Mouse (Mus musculus) olfactory bulb, adult 2 months (tissue): ENCODE results near the gene Ube3b. TPM values are rescaled to one million over a fixed set of nuclear protein-coding genes. Genes with fewer than 3 reads are reported as not detected.

ENCODE experiments used
- H3K27ac ChIP-seq: fragments of 200-500 bp; 2 replicates; pipeline ENCODE4 v1.5.1; 2012; ENCODE audit warnings: low read depth, low read length; ENCODE audit not compliant: insufficient read depth
- H3K4me1 ChIP-seq: fragments of 200-500 bp; 2 replicates; pipeline ENCODE4 v1.6.1; 2012; ENCODE audit warnings: low read length; ENCODE audit not compliant: control insufficient read depth, insufficient read depth
- H3K4me3 ChIP-seq: fragments of 200-500 bp; 2 replicates; pipeline ENCODE4 v1.5.1; 2012; ENCODE audit warnings: mild to moderate bottlenecking, low read depth, low read length, moderate library complexity; ENCODE audit not compliant: insufficient read depth
- CTCF ChIP-seq: fragments of 200-500 bp; IDR thresholded peaks from 2 replicates; pipeline ENCODE4 v1.5.1; 2012; ENCODE audit warnings: low read depth, mild to moderate bottlenecking, low read length, moderate library complexity; ENCODE audit not compliant: insufficient read depth
- POLR2A ChIP-seq: fragments of 200-500 bp; IDR thresholded peaks from 2 replicates; pipeline ENCODE4 v1.6.1; 2012; ENCODE audit warnings: mild to moderate bottlenecking, low read depth, low read length, moderate library complexity; ENCODE audit not compliant: insufficient read depth
- WGBS: fragments of 180-500 bp; shearing (Covaris S2); methylation state at CpG from one replicate; pipeline ENCODE4 v1.1.7; 2018; 5-methylcytosine and 5-hydroxymethylcytosine counted together
- polyA plus RNA-seq: library from polyadenylated mRNA; stranded (reverse); fragments of >200 nt; gene quantifications from 2 replicates; pipeline ENCODE4 v1.2.4, GENCODE M21; 2012; ENCODE audit warnings: low replicate concordance; ENCODE audit not compliant: missing spikeins, insufficient read depth, insufficient read length

Ube3b gene
- polyA plus RNA-seq, 1 experiment = 59.2 TPM

GRCm38 (mm10) chr5:114461238-114461637 is 80.8 kb downstream of the Ube3b start:
- peaks cover 24% of the 10 kb centered on the region for H3K4me1 ChIP-seq
- TF ChIP-seq POLR2A (no peak), CTCF (peak; percentile 90)
- no peak overlapping the region for H3K4me3 ChIP-seq
- WGBS = 9% methylated on average over 7 of the region's 7 CpGs
- no peak overlapping the region for H3K27ac ChIP-seq

GRCm38 (mm10) chr5:114462067-114463040 is 81.9 kb downstream of the Ube3b start:
- TF ChIP-seq CTCF = no peak
- TF ChIP-seq POLR2A = no peak
- H3K4me1 ChIP-seq = peaks cover 29% of the 10 kb centered on the region
- no peak overlapping the region for H3K4me3 ChIP-seq
- WGBS = 84% methylated on average over 24 of the region's 24 CpGs
- H3K27ac ChIP-seq = no peak overlapping the region

- Histone ChIP-seq H3K4me3 (no peak overlapping the region), H3K4me1 (peaks cover 36% of the 10 kb centered on the region), H3K27ac (no peak overlapping the region)
- WGBS = 84% methylated on average over 2 of the region's 2 CpGs
- TF ChIP-seq CTCF = no peak
- TF ChIP-seq POLR2A = no peak
Observed at GRCm38 (mm10) chr5:114464561-114464960, 84.2 kb downstream of the Ube3b start.

GRCm38 (mm10) chr5:114465641-114466040 is 85.2 kb downstream of the Ube3b start:
- Histone ChIP-seq H3K4me1 (peaks cover 32% of the 10 kb centered on the region), H3K27ac (no peak overlapping the region), H3K4me3 (no peak overlapping the region)
- WGBS = 92% methylated on average over 7 of the region's 7 CpGs
- no peak for TF ChIP-seq CTCF
- TF ChIP-seq POLR2A = no peak

GRCm38 (mm10) chr5:114467019-114467418 is 86.6 kb downstream of the Ube3b start:
- Histone ChIP-seq H3K27ac (no peak overlapping the region), H3K4me1 (peaks cover 27% of the 10 kb centered on the region), H3K4me3 (no peak overlapping the region)
- no peak for TF ChIP-seq CTCF
- WGBS = 52% methylated on average over 11 of the region's 11 CpGs

GRCm38 (mm10) chr5:114467430-114467829 is 87.0 kb downstream of the Ube3b start:
- Histone ChIP-seq H3K27ac (peak overlapping the region; percentile 10; the same call in 1 of the 2 replicates), H3K4me1 (peaks cover 27% of the 10 kb centered on the region), H3K4me3 (no peak overlapping the region)
- TF ChIP-seq CTCF (no peak), POLR2A (no peak)
- WGBS = 25% methylated on average over 12 of the region's 13 CpGs

GRCm38 (mm10) chr5:114468007-114468406 is 87.6 kb downstream of the Ube3b start:
- H3K4me3 ChIP-seq = no peak overlapping the region
- peaks cover 27% of the 10 kb centered on the region for H3K4me1 ChIP-seq
- H3K27ac ChIP-seq = no peak overlapping the region
- TF ChIP-seq CTCF = no peak
- TF ChIP-seq POLR2A = no peak
- WGBS = 72% methylated on average over 4 of the region's 4 CpGs

GRCm38 (mm10) chr5:114470359-114470758 is 90.0 kb downstream of the Ube3b start:
- TF ChIP-seq CTCF (no peak), POLR2A (no peak)
- 88% methylated on average over 3 of the region's 3 CpGs for WGBS
- no peak overlapping the region for H3K4me3 ChIP-seq
- H3K4me1 ChIP-seq = peaks cover 41% of the 10 kb centered on the region
- H3K27ac ChIP-seq = no peak overlapping the region

Other genes with a start within 250 kb of the Ube3b start
- gene Acacb, start 234.1 kb upstream of the Ube3b start, polyA plus RNA-seq = not detected in 2 replicates
- not detected in 2 replicates for gene Foxn4, start 106.8 kb upstream of the Ube3b start, polyA plus RNA-seq
- gene Myo1h, start 91.4 kb upstream of the Ube3b start, polyA plus RNA-seq = not detected in 2 replicates
- gene Kctd10, start 99 bp upstream of the Ube3b start, polyA plus RNA-seq = not detected in 2 replicates
- gene Mmab, start 63.5 kb downstream of the Ube3b start, polyA plus RNA-seq = not detected in 2 replicates
- not detected in 2 replicates for gene Mvk, start 63.7 kb downstream of the Ube3b start, polyA plus RNA-seq
- not detected in 2 replicates for gene Fam222a, start 187.4 kb downstream of the Ube3b start, polyA plus RNA-seq